ENCODE assay signal across 8 mouse cellular contexts in the genomic region with DNA sequence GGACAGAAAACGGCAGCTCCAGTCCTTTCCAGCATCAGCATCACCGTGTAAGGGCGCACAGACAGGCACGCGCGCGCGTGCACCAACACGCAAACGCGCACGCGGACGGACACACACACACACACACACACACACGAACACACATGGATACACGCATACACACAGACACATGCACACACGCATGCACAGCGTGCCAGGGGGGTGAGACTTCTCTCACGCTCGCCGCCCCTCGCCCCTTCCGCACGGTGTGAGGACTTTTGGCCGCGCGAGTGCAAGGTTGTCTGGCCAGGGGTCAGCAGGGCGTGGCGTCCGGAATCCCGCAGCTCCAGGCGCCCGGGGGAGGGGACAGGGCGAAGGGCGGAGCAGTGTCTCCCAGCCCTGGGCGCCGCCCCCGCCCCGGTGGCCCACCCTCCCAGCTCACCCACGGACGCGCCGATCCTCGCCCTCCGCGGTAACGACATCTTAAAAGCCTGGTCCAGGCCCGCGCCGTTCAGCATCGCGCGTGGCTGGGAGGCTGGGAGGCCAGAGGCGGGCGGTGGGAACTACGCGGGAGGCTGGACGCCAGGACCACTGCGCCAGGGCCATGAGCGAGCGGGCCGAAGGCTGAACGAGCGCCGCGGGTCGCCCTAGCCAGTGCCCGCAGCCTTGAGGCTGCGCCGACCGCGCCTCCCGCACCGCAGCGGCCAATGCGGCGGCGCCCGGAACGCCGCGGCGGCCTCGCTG. TPM values are rescaled to one million over a fixed set of nuclear protein-coding genes. Genes with fewer than 3 reads are reported as not detected.
DNase-seq lines count a peak whose midpoint lies in the region; ATAC-seq and TF ChIP-seq lines count a peak whose summit lies in the region.

No protein-coding gene starts in this region.

- under 1% methylated on average over 76 of the region's 84 CpGs for WGBS in embryonic facial prominence, embryonic 15.5 days
- 1% methylated on average over 84 of the region's 84 CpGs for WGBS in liver, embryonic 15.5 days (ENCODE audit: insufficient replicate concordance)
- WGBS in neural tube, embryonic 15.5 days: under 1% methylated on average over 79 of the region's 84 CpGs

- ATAC-seq in embryonic facial prominence, embryonic 15.5 days (ENCODE audit: insufficient number of reproducible peaks, low FRiP score, low TSS enrichment, low read depth): peak; percentile 73
- peak; percentile 78 for ATAC-seq in liver, embryonic 15.5 days (ENCODE audit: insufficient read depth)
- ATAC-seq in neural tube, embryonic 15.5 days (ENCODE audit: low FRiP score): peak; percentile 88

- peak overlapping the region; percentile 87 for H3K4me3 ChIP-seq in E14TG2a.4 (replicated peaks; ENCODE audit: low read length)
- peak overlapping the region; percentile 67 for H3K4me3 ChIP-seq in embryonic facial prominence, embryonic 15.5 days (replicated peaks)
- peak overlapping the region; percentile 62 for H3K4me3 ChIP-seq in liver, embryonic 15.5 days (replicated peaks)
- H3K4me3 ChIP-seq in neural tube, embryonic 15.5 days (replicated peaks): peak overlapping the region; percentile 83

- no peaks in the 10 kb centered on the region for H3K36me3 ChIP-seq in E14TG2a.4 (ENCODE audit: insufficient read depth, low read length)
- no peaks in the 10 kb centered on the region for H3K36me3 ChIP-seq in embryonic facial prominence, embryonic 15.5 days
- H3K36me3 ChIP-seq in liver, embryonic 15.5 days (replicated peaks): no peaks in the 10 kb centered on the region
- H3K36me3 ChIP-seq in neural tube, embryonic 15.5 days: peaks cover 5% of the 10 kb centered on the region; the same call in 1 of the 2 replicates

- H3K9ac ChIP-seq in embryonic facial prominence, embryonic 15.5 days: peak overlapping the region; percentile 40
- peak overlapping the region; percentile 35 for H3K9ac ChIP-seq in liver, embryonic 15.5 days
- H3K9ac ChIP-seq in neural tube, embryonic 15.5 days (replicated peaks): peak overlapping the region; percentile 87

- TF ChIP-seq CTCF in E14TG2a.4 (conservative IDR thresholded peaks at IDR 0.05; ENCODE audit: low read length): no peak

- peaks cover 19% of the 10 kb centered on the region for H3K4me1 ChIP-seq in E14TG2a.4 (replicated peaks; ENCODE audit: low read depth, low read length)
- H3K4me1 ChIP-seq in embryonic facial prominence, embryonic 15.5 days: peaks cover 4% of the 10 kb centered on the region; the same call in 1 of the 2 replicates
- H3K4me1 ChIP-seq in liver, embryonic 15.5 days (replicated peaks): peaks cover 35% of the 10 kb centered on the region
- peaks cover 39% of the 10 kb centered on the region for H3K4me1 ChIP-seq in neural tube, embryonic 15.5 days

- H3K27me3 ChIP-seq in E14TG2a.4 (ENCODE audit: insufficient read depth, low read length): peaks cover 63% of the 10 kb centered on the region
- peaks cover 48% of the 10 kb centered on the region for H3K27me3 ChIP-seq in embryonic facial prominence, embryonic 15.5 days
- H3K27me3 ChIP-seq in liver, embryonic 15.5 days: peaks cover 47% of the 10 kb centered on the region
- H3K27me3 ChIP-seq in neural tube, embryonic 15.5 days (replicated peaks): peaks cover 9% of the 10 kb centered on the region; the same call in 1 of the 2 replicates

- peak; percentile 42 to 65 for DNase-seq in adrenal gland, postnatal 36 days
- peak; percentile 48 to 49 for DNase-seq in heart, postnatal 14 days
- DNase-seq in layer of hippocampus, adult 18-20 months (ENCODE audit: low spot score in 2 of 2): peak; percentile 60 to 77
- DNase-seq in urinary bladder, postnatal 36 days (ENCODE audit: low spot score in 2 of 2): peak; percentile 51 to 60

- intact Hi-C loops in heart, postnatal 14 days (cut with DNase I): no loop called here

- no peak overlapping the region for H3K27ac ChIP-seq in embryonic facial prominence, embryonic 15.5 days (replicated peaks)
- H3K27ac ChIP-seq in liver, embryonic 15.5 days (replicated peaks): peak overlapping the region; percentile 74
- peak overlapping the region; percentile 96 for H3K27ac ChIP-seq in neural tube, embryonic 15.5 days (replicated peaks)

- H3K9me3 ChIP-seq in E14TG2a.4 (ENCODE audit: low read length): no peaks in the 10 kb centered on the region
- H3K9me3 ChIP-seq in embryonic facial prominence, embryonic 15.5 days (replicated peaks): no peaks in the 10 kb centered on the region
- no peaks in the 10 kb centered on the region for H3K9me3 ChIP-seq in liver, embryonic 15.5 days (replicated peaks)
- no peaks in the 10 kb centered on the region for H3K9me3 ChIP-seq in neural tube, embryonic 15.5 days (replicated peaks)

- peak overlapping the region; percentile 98 for H3K4me2 ChIP-seq in embryonic facial prominence, embryonic 15.5 days (replicated peaks)
- peak overlapping the region; percentile 69 for H3K4me2 ChIP-seq in liver, embryonic 15.5 days
- H3K4me2 ChIP-seq in neural tube, embryonic 15.5 days: peak overlapping the region; percentile 87

RNA-seq across cellular contexts. Expression of gene Atp8a2, which starts 19.9 kb away (rescaled TPM):
- total RNA-seq in adrenal gland, postnatal 36 days (2021): 1 to 10 TPM in 1 of 2 experiments, under 1 TPM in 1; 0.99 to 1.9 TPM
- 2.1 and 3.2 TPM in 2 replicates for polyA plus RNA-seq in embryonic facial prominence, embryonic 15.5 days (2015; fragmentation: Nextera tagmentation; extraction: Ambion mirVana)
- total RNA-seq in heart, postnatal 14 days (2021): 1 to 10 TPM; 4.2 to 5.6 TPM
- 10 to 100 TPM; 42.5 to 44.8 TPM for total RNA-seq in layer of hippocampus, adult 18-20 months (2021)
- polyA plus RNA-seq in liver, embryonic 15.5 days (2015; fragmentation: Nextera tagmentation; extraction: Ambion mirVana): 3.5 and 4.9 TPM in 2 replicates
- 35.4 and 46.8 TPM in 2 replicates for polyA plus RNA-seq in neural tube, embryonic 15.5 days (2015; fragmentation: Nextera tagmentation; extraction: Ambion mirVana)

Comparison
In these comparisons a context has a peak if more than half of its experiments do, and no peak if none do; other contexts are left out.
1. H3K9ac ChIP-seq: peak in every context shown above with its lines; median percentile 87 in neural tube, embryonic 15.5 days; 40 in embryonic facial prominence, embryonic 15.5 days; 35 in liver, embryonic 15.5 days.
2. RNA of gene Atp8a2, which starts 19.9 kb away (total RNA-seq): 42.5 to 44.8 TPM in layer of hippocampus, adult 18-20 months; 4.2 to 5.6 TPM in heart, postnatal 14 days and 0.99 to 1.9 TPM in adrenal gland, postnatal 36 days; every median in the first group is over 4 times any median in the second.
3. Peak in every context shown above with its lines, with median percentiles within 50 percentile points of each other: H3K4me3 ChIP-seq, DNase-seq, ATAC-seq and H3K4me2 ChIP-seq.